Mouse (Mus musculus): ENCODE measurements at regions not wholly inside any gene's neighbourhood (a gene's known extent, or its start where the extent isn't known, plus 50 kb on each side); places are given as distances from the start of the nearest gene placed in this dataset.

DNA sequence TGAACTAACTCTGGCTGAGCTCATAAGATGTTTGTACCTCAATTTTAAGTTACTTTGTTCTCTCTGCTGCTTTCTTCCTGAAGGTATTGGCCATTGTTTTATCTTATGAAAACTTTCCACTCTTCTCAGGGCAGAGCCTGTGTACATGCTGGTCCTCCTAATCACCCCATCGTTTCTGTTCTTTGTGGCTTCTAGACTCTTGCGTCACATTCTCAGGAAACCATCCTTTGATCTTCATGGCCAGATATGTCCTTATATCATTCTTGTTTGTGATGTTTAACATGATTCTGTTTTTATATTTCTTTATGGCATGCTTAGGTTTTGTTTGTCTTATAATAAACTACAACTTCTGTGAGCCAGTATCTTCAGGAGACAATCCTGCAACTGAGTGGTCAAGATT lies 658.2 kb downstream of the Mecom start:
- no peak for DNase-seq (ENCODE audit: extremely low read depth)
- Histone ChIP-seq H3K4me3 (replicated peaks in 1 of 3; ENCODE audit: low read depth in 2 of 3, low read length in 2 of 3, poor library complexity in 1 of 3) (no peak overlapping the region), H3K9ac (ENCODE audit: insufficient read depth, low read depth) (no peak overlapping the region), H3K27me3 (replicated peaks) (no peaks in the 10 kb centered on the region), H3K9me3 (replicated peaks; ENCODE audit: low read length) (no peaks in the 10 kb centered on the region), H3K79me2 (replicated peaks; ENCODE audit: control insufficient read depth, extremely low read depth, insufficient read depth, poor library complexity, severe bottlenecking) (no peaks in the 10 kb centered on the region), H3K27ac (ENCODE audit: insufficient read depth, low read depth) (no peak overlapping the region), H3K4me1 (ENCODE audit: control insufficient read depth in 1 of 2, insufficient read depth in 2 of 2) (no peaks in the 10 kb centered on the region), H3K4me2 (ENCODE audit: insufficient read depth, low read depth, poor library complexity, severe bottlenecking) (no peak overlapping the region), H3K36me3 (replicated peaks in 1 of 2; ENCODE audit: control insufficient read depth in 1 of 2, insufficient read depth in 1 of 2, low read length in 1 of 2) (no peaks in the 10 kb centered on the region)
- in situ Hi-C loops (cut with MboI; ENCODE audit: low pct_ligation_motif_present, low pct_unique_long_range_greater_than_20kb, low sequenced_read_pairs) (no loop called here), dilution Hi-C loops (cut with MboI; ENCODE audit: extremely low pct_ligation_motif_present, extremely low pct_unique_long_range_greater_than_20kb, low sequenced_read_pairs) (no loop called here)
- no peak for TF ChIP-seq HCFC1 (IDR thresholded peaks at IDR 0.05; ENCODE audit: low read depth, low read length)
- TF ChIP-seq ZMIZ1 (IDR thresholded peaks at IDR 0.05; ENCODE audit: low read depth, low read length) = no peak
- TF ChIP-seq TBP (conservative IDR thresholded peaks at IDR 0.05; ENCODE audit: low read depth, low read length) = no peak
- TF ChIP-seq MAFK (IDR thresholded peaks at IDR 0.05; ENCODE audit: insufficient replicate concordance, low read length) = no peak

DNA sequence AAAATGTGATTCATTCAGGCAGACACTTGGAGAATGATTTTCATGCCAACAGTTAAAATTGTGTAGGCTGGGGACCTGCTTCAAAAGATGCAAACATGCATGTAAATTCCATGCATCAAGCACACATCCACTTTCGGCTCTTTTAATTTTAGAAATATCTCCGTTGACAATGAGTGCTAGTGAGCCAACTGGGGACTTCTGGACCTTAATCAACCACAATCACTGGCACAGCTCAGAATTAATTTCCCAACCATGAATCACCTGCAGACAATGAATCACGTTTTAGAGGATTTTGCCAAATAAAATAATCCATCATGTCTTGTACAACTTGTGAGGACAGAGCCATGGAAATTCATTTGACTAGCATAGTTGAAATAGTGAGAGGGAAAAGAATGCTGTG lies 667.8 kb downstream of the Mecom start:
- H3K9me3 ChIP-seq (replicated peaks; ENCODE audit: low read length) = no peaks in the 10 kb centered on the region
- no peak for TF ChIP-seq MXI1 (IDR thresholded peaks at IDR 0.05; ENCODE audit: low read depth, low read length)
- TF ChIP-seq TCF12 (IDR thresholded peaks at IDR 0.05; ENCODE audit: low read depth, low read length) = no peak
- TF ChIP-seq KAT2A (IDR thresholded peaks at IDR 0.05; ENCODE audit: insufficient replicate concordance, low read length) = no peak
- TF ChIP-seq MYC (IDR thresholded peaks at IDR 0.05; ENCODE audit: low read depth, low read length) = no peak
- TF ChIP-seq NRF1 (IDR thresholded peaks at IDR 0.05; ENCODE audit: low read depth, low read length) = no peak
- TF ChIP-seq UBTF (IDR thresholded peaks at IDR 0.05; ENCODE audit: low read depth, low read length) = no peak
- no peak for TF ChIP-seq CHD2 (IDR thresholded peaks at IDR 0.05; ENCODE audit: low read length)
- no peak for TF ChIP-seq E2F4 (IDR thresholded peaks at IDR 0.05; ENCODE audit: insufficient replicate concordance, low read depth, low read length)
- TF ChIP-seq SIN3A (IDR thresholded peaks at IDR 0.05; ENCODE audit: low read length) = no peak
- no peak for TF ChIP-seq USF2 (conservative IDR thresholded peaks at IDR 0.05; ENCODE audit: low read depth, low read length)
- no peak for TF ChIP-seq ZNF384 (IDR thresholded peaks at IDR 0.05; ENCODE audit: low read depth, low read length)
- TF ChIP-seq MAZ (IDR thresholded peaks at IDR 0.05; ENCODE audit: low read depth, low read length) = no peak
- TF ChIP-seq ZMIZ1 (IDR thresholded peaks at IDR 0.05; ENCODE audit: low read depth, low read length) = no peak
- TF ChIP-seq ETS1 (conservative IDR thresholded peaks at IDR 0.05; ENCODE audit: low read depth, low read length) = no peak
- no peak for TF ChIP-seq MAFK (IDR thresholded peaks at IDR 0.05; ENCODE audit: insufficient replicate concordance, low read length)
- TF ChIP-seq USF1 (IDR thresholded peaks at IDR 0.05; ENCODE audit: low read depth, low read length) = no peak
- TF ChIP-seq JUN (IDR thresholded peaks at IDR 0.05; ENCODE audit: insufficient read depth, low read depth, low read length) = no peak
- TF ChIP-seq JUND (conservative IDR thresholded peaks at IDR 0.05; ENCODE audit: low read depth, low read length) = no peak
- H3K4me2 ChIP-seq (ENCODE audit: insufficient read depth, low read depth, poor library complexity, severe bottlenecking) = no peak overlapping the region
- dilution Hi-C loops (cut with MboI; ENCODE audit: extremely low pct_ligation_motif_present, extremely low pct_unique_long_range_greater_than_20kb, low sequenced_read_pairs) (no loop called here), in situ Hi-C loops (cut with MboI; ENCODE audit: low pct_ligation_motif_present, low pct_unique_long_range_greater_than_20kb, low sequenced_read_pairs) (no loop called here)
- no peak overlapping the region for H3K4me3 ChIP-seq (replicated peaks in 1 of 3; ENCODE audit: low read depth in 2 of 3, low read length in 2 of 3, poor library complexity in 1 of 3)
- no peaks in the 10 kb centered on the region for H3K27me3 ChIP-seq (replicated peaks)
- H3K9ac ChIP-seq (ENCODE audit: insufficient read depth, low read depth) = no peak overlapping the region
- H3K27ac ChIP-seq (ENCODE audit: insufficient read depth, low read depth) = no peak overlapping the region
- no peaks in the 10 kb centered on the region for H3K4me1 ChIP-seq (ENCODE audit: control insufficient read depth in 1 of 2, insufficient read depth in 2 of 2)
- no peak for DNase-seq (ENCODE audit: extremely low read depth)
- H3K79me2 ChIP-seq (replicated peaks; ENCODE audit: control insufficient read depth, extremely low read depth, insufficient read depth, poor library complexity, severe bottlenecking) = no peaks in the 10 kb centered on the region
- no peaks in the 10 kb centered on the region for H3K36me3 ChIP-seq (replicated peaks in 1 of 2; ENCODE audit: control insufficient read depth in 1 of 2, insufficient read depth in 1 of 2, low read length in 1 of 2)

Data from CH12.LX (cell line).